Mouse (Mus musculus): ENCODE results near the gene Timm44. TPM values are rescaled to one million over a fixed set of nuclear protein-coding genes. Genes with fewer than 3 reads are reported as not detected.

The Timm44 gene
- total RNA-seq, 1 experiment from 2014 or later, result 86.7 TPM

GRCm38 (mm10) chr8:4213210-4214005 is 62.3 kb downstream of the Timm44 start:
- ATAC-seq (ENCODE audit: extremely low read depth, insufficient number of reproducible peaks, low FRiP score, poor library complexity, severe bottlenecking), result 0 out of 2 replicates have a peak, but pooled peaks have one; percentile 14

- ATAC-seq (ENCODE audit: extremely low read depth, insufficient number of reproducible peaks, low FRiP score, poor library complexity, severe bottlenecking), result peak; percentile 14; the same call in 1 of the 2 replicates
Measured at GRCm38 (mm10) chr8:4212809-4213209, 62.9 kb downstream of the Timm44 start.

GRCm38 (mm10) chr8:4211097-4211496 is 64.6 kb downstream of the Timm44 start:
- ATAC-seq (ENCODE audit: extremely low read depth, insufficient number of reproducible peaks, low FRiP score, poor library complexity, severe bottlenecking), result no peak

Other genes with a start within 250 kb of the Timm44 start
- not detected in 2 replicates for gene Cd209f, start 170.1 kb downstream of the Timm44 start, total RNA-seq (2017)
- not detected in 2 replicates for gene Cd209g, start 141.8 kb downstream of the Timm44 start, total RNA-seq (2017)
- 10.2 and 16.6 TPM in 2 replicates for gene Evi5l, start 109.3 kb downstream of the Timm44 start, total RNA-seq (2017)
- not detected in 2 replicates for gene Prr36, start 58.5 kb downstream of the Timm44 start, total RNA-seq (2017)
- gene Lrrc8e, start 49.1 kb downstream of the Timm44 start, total RNA-seq (2017), result not detected in 2 replicates
- gene Map2k7, start 37.2 kb downstream of the Timm44 start, total RNA-seq (2017), result 44.1 and 50.7 TPM in 2 replicates
- 1.4 TPM in 1 of 2 replicates, not detected in the other for gene Gm49320, start 37.0 kb downstream of the Timm44 start, total RNA-seq (2017)
- 8.4 and 10.2 TPM in 2 replicates for gene Tgfbr3l, start 27.7 kb downstream of the Timm44 start, total RNA-seq (2017)
- 6.8 and 15.7 TPM in 2 replicates for gene Snapc2, start 22.8 kb downstream of the Timm44 start, total RNA-seq (2017)
- gene Ctxn1, start 16.6 kb downstream of the Timm44 start, total RNA-seq (2017), result 0.35 TPM in 1 of 2 replicates, not detected in the other
- gene Ccl25, start 49.3 kb upstream of the Timm44 start, total RNA-seq (2017), result 11.5 TPM in 2 replicates
- 52.4 and 65.9 TPM in 2 replicates for gene Elavl1, start 49.5 kb upstream of the Timm44 start, total RNA-seq (2017)
- gene Cers4, start 217.1 kb upstream of the Timm44 start, total RNA-seq (2017), result 19.6 and 21.2 TPM in 2 replicates